Mouse (Mus musculus): ENCODE results near the gene Arhgap29. TPM values are rescaled to one million over a fixed set of nuclear protein-coding genes. Genes with fewer than 3 reads are reported as not detected.

Arhgap29 gene
- polyA plus RNA-seq, 1 experiment from 2014 or later: 18.3 TPM

DNA sequence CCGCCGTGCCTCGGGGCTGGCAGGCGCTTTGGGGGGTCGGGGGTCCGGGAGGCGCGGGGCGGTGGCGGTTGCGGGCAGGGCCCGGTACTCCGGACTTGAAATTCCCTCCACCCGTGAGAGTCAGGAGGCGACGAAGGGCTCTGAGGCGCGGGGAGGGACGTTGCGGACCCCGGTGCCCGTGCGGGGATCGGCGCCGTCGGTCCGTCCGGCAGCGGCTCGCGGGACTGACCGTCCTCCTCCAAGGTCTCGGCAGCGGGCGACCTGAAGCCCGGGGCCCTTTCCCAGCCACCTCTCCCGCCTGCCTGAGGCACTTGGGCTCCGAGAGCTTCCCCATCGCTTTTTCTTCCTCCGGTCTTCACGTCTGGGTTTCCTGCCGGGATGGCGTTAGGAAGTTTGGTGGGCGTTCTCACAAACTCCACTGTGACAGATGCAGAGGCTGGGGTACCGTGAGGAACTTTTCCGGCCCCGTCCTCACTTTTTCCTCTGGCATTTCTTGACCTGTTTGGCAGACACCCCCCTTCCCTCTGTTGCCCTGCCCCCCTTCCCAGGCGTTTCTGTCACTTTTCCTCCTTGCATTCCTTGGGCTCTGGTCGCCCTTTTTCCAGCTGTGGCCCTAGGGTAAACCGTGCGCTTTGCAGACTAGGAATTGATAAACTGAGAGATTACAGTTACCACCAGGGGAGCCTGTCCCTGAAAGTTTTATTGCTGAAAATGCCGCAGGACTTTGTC, 1.3 kb downstream of the Arhgap29 start:
- peak; percentile 9; the same call in 1 of the 2 replicates for ATAC-seq
- Histone ChIP-seq H3K9me3 (ENCODE audit: control insufficient read depth, low read length) (no peaks in the 10 kb centered on the region), H3K36me3 (ENCODE audit: control insufficient read depth, insufficient read depth) (no peaks in the 10 kb centered on the region), H3K4me3 (replicated peaks; ENCODE audit: low read length) (peak overlapping the region; percentile 55), H3K9ac (replicated peaks; ENCODE audit: low read depth, low read length) (peak overlapping the region; percentile 55), H3K4me1 (replicated peaks; ENCODE audit: control insufficient read depth, insufficient read depth, low read length) (peaks cover 5% of the 10 kb centered on the region; the same call in 1 of the 2 replicates), H3K4me2 (ENCODE audit: low read length) (peak overlapping the region; percentile 68), H3K27me3 (replicated peaks; ENCODE audit: control insufficient read depth, insufficient read depth, low read length) (peaks cover 10% of the 10 kb centered on the region), H3K27ac (ENCODE audit: low read length) (no peak overlapping the region)
- under 1% methylated on average over 38 of the region's 53 CpGs for WGBS

- Histone ChIP-seq H3K36me3 (ENCODE audit: control insufficient read depth, insufficient read depth) (no peaks in the 10 kb centered on the region), H3K4me3 (replicated peaks; ENCODE audit: low read length) (no peak overlapping the region), H3K9ac (replicated peaks; ENCODE audit: low read depth, low read length) (no peak overlapping the region), H3K27me3 (replicated peaks; ENCODE audit: control insufficient read depth, insufficient read depth, low read length) (peaks cover 10% of the 10 kb centered on the region), H3K9me3 (ENCODE audit: control insufficient read depth, low read length) (no peaks in the 10 kb centered on the region), H3K4me2 (ENCODE audit: low read length) (no peak overlapping the region; the same call in 1 of the 2 replicates), H3K27ac (ENCODE audit: low read length) (no peak overlapping the region), H3K4me1 (replicated peaks; ENCODE audit: control insufficient read depth, insufficient read depth, low read length) (peaks cover 5% of the 10 kb centered on the region; the same call in 1 of the 2 replicates)
- WGBS: 30% methylated on average over 2 of the region's 2 CpGs
- ATAC-seq: no peak
Observed at GRCm38 (mm10) chr3:121954421-121954820, 2.1 kb downstream of the Arhgap29 start.

DNA sequence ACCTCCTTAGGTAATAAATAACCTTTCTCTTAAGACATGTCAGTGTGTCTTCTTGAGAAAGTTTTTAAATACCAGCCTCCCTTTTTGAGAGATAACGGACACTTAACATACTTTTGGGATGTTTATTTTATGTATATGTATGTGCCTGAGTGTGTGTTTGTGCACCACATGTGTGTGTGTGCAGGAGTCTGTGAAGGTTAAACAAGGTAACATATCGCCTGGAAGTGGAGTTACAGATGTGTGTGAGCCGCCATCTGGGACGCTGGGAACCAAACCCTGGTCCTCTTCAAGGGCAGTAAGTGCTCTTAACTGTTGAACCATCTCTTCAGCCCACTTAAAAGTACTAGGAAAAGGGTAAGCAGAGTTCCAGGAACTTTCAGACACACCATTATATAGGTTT, 3.2 kb downstream of the Arhgap29 start:
- WGBS: 95% methylated on average over 4 of the region's 4 CpGs
- Histone ChIP-seq H3K27me3 (replicated peaks; ENCODE audit: control insufficient read depth, insufficient read depth, low read length) (peaks cover 10% of the 10 kb centered on the region), H3K4me1 (replicated peaks; ENCODE audit: control insufficient read depth, insufficient read depth, low read length) (peaks cover 5% of the 10 kb centered on the region; the same call in 1 of the 2 replicates), H3K4me3 (replicated peaks; ENCODE audit: low read length) (no peak overlapping the region), H3K36me3 (ENCODE audit: control insufficient read depth, insufficient read depth) (no peaks in the 10 kb centered on the region), H3K9ac (replicated peaks; ENCODE audit: low read depth, low read length) (no peak overlapping the region), H3K9me3 (ENCODE audit: control insufficient read depth, low read length) (no peaks in the 10 kb centered on the region), H3K4me2 (ENCODE audit: low read length) (no peak overlapping the region), H3K27ac (ENCODE audit: low read length) (no peak overlapping the region)
- ATAC-seq: no peak

- WGBS: 84% methylated on average over 7 of the region's 7 CpGs
- Histone ChIP-seq H3K4me3 (replicated peaks; ENCODE audit: low read length) (no peak overlapping the region), H3K27me3 (replicated peaks; ENCODE audit: control insufficient read depth, insufficient read depth, low read length) (peaks cover 10% of the 10 kb centered on the region), H3K9me3 (ENCODE audit: control insufficient read depth, low read length) (no peaks in the 10 kb centered on the region), H3K4me1 (replicated peaks; ENCODE audit: control insufficient read depth, insufficient read depth, low read length) (peaks cover 5% of the 10 kb centered on the region; the same call in 1 of the 2 replicates), H3K36me3 (ENCODE audit: control insufficient read depth, insufficient read depth) (no peaks in the 10 kb centered on the region), H3K4me2 (ENCODE audit: low read length) (no peak overlapping the region), H3K9ac (replicated peaks; ENCODE audit: low read depth, low read length) (no peak overlapping the region), H3K27ac (ENCODE audit: low read length) (no peak overlapping the region)
- no peak for ATAC-seq
Observed at GRCm38 (mm10) chr3:121956789-121957188, 4.4 kb downstream of the Arhgap29 start.

DNA sequence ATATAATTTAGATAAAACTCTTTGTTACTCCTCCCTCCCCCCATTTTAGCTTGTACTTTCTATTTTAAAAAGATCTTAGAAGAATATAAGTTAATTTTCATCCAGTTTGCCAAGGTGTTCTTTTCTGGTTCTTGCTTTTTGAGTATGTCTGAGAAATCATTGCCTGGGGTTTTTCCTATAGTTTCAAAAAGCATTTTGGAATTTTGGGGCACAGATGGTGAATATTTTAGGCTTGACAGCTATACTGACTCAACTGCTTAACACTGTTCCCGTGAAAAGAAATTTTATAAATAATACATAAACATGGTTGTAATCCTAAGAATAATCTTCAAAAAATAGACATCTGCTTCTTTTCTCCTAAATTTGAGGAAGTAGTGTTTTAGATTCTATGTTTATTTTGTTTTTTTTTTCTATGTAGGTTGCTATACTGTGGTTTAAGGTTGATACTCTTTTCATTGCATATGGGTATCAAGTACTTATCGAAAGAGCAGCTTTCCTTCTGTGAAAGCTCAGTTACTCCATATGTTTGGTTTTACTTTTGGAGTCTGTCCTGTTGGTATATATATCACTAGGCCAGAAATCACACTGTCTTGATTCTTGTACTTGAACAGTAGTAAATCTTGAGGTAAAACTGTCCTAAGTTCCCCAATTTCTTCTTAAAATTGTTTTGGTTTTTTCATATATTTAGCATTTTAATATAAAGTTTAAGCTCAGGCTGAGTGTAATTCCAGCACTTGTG, 5.4 kb downstream of the Arhgap29 start:
- H3K4me1 ChIP-seq (replicated peaks; ENCODE audit: control insufficient read depth, insufficient read depth, low read length): peaks cover 5% of the 10 kb centered on the region; the same call in 1 of the 2 replicates
- H3K9ac ChIP-seq (replicated peaks; ENCODE audit: low read depth, low read length): no peak overlapping the region
- peaks cover 8% of the 10 kb centered on the region for H3K27me3 ChIP-seq (replicated peaks; ENCODE audit: control insufficient read depth, insufficient read depth, low read length)
- H3K27ac ChIP-seq (ENCODE audit: low read length): no peak overlapping the region
- no peaks in the 10 kb centered on the region for H3K9me3 ChIP-seq (ENCODE audit: control insufficient read depth, low read length)
- H3K4me3 ChIP-seq (replicated peaks; ENCODE audit: low read length): no peak overlapping the region
- ATAC-seq: peak; percentile 29; the same call in 1 of the 2 replicates
- no peaks in the 10 kb centered on the region for H3K36me3 ChIP-seq (ENCODE audit: control insufficient read depth, insufficient read depth)
- 68% methylated on average over 2 of the region's 2 CpGs for WGBS
- H3K4me2 ChIP-seq (ENCODE audit: low read length): no peak overlapping the region

DNA sequence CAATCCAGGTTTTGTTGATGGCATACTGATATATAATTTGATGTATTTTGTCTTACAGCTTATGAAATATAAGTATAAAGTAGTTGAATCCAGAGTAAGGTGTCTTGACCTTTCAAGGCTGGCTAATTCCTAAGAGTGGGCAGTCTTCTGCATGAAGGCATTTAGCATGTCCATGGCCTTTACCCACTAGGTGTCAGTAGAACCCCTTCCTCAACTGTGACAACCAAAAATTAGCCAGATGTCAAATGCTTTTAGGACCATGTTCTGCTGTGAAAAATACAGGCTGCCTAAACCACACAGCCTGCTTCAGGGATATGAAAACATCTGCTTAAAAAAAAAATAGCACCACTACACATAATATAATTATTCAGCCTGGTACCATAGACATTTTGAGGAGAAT, 11.8 kb downstream of the Arhgap29 start:
- Histone ChIP-seq H3K27me3 (replicated peaks; ENCODE audit: control insufficient read depth, insufficient read depth, low read length) (peaks cover 7% of the 10 kb centered on the region), H3K36me3 (ENCODE audit: control insufficient read depth, insufficient read depth) (no peaks in the 10 kb centered on the region), H3K9ac (replicated peaks; ENCODE audit: low read depth, low read length) (no peak overlapping the region), H3K4me2 (ENCODE audit: low read length) (no peak overlapping the region), H3K4me3 (replicated peaks; ENCODE audit: low read length) (no peak overlapping the region), H3K4me1 (replicated peaks; ENCODE audit: control insufficient read depth, insufficient read depth, low read length) (peaks cover 16% of the 10 kb centered on the region), H3K9me3 (ENCODE audit: control insufficient read depth, low read length) (no peaks in the 10 kb centered on the region), H3K27ac (ENCODE audit: low read length) (no peak overlapping the region)
- 0 out of 2 replicates have a peak, but pooled peaks have one; percentile 24 for ATAC-seq

- H3K4me2 ChIP-seq (ENCODE audit: low read length): peak overlapping the region; percentile 83
- H3K27ac ChIP-seq (ENCODE audit: low read length): no peak overlapping the region; the same call in 1 of the 2 replicates
- under 1% methylated on average over 33 of the region's 33 CpGs for WGBS
- H3K9me3 ChIP-seq (ENCODE audit: control insufficient read depth, low read length): no peaks in the 10 kb centered on the region
- no peaks in the 10 kb centered on the region for H3K36me3 ChIP-seq (ENCODE audit: control insufficient read depth, insufficient read depth)
- peak; percentile 99 for ATAC-seq
- H3K27me3 ChIP-seq (replicated peaks; ENCODE audit: control insufficient read depth, insufficient read depth, low read length): peaks cover 7% of the 10 kb centered on the region
- peak overlapping the region; percentile 52 for H3K4me3 ChIP-seq (replicated peaks; ENCODE audit: low read length)
- H3K9ac ChIP-seq (replicated peaks; ENCODE audit: low read depth, low read length): peak overlapping the region; percentile 59
- H3K4me1 ChIP-seq (replicated peaks; ENCODE audit: control insufficient read depth, insufficient read depth, low read length): peaks cover 16% of the 10 kb centered on the region
Observed at GRCm38 (mm10) chr3:121967681-121968476, 15.5 kb downstream of the Arhgap29 start.

- Histone ChIP-seq H3K9me3 (ENCODE audit: control insufficient read depth, low read length) (no peaks in the 10 kb centered on the region), H3K9ac (replicated peaks; ENCODE audit: low read depth, low read length) (no peak overlapping the region; the same call in 1 of the 2 replicates), H3K27me3 (replicated peaks; ENCODE audit: control insufficient read depth, insufficient read depth, low read length) (peaks cover 7% of the 10 kb centered on the region), H3K4me3 (replicated peaks; ENCODE audit: low read length) (peak overlapping the region; percentile 52), H3K36me3 (ENCODE audit: control insufficient read depth, insufficient read depth) (no peaks in the 10 kb centered on the region), H3K4me2 (ENCODE audit: low read length) (peak overlapping the region; percentile 83), H3K4me1 (replicated peaks; ENCODE audit: control insufficient read depth, insufficient read depth, low read length) (peaks cover 16% of the 10 kb centered on the region), H3K27ac (ENCODE audit: low read length) (no peak overlapping the region; the same call in 1 of the 2 replicates)
- 4% methylated on average over 8 of the region's 8 CpGs for WGBS
- no peak for ATAC-seq
Observed at GRCm38 (mm10) chr3:121968621-121969020, 16.3 kb downstream of the Arhgap29 start.
